ENCODE assay signal across 8 mouse cellular contexts in the genomic region with DNA sequence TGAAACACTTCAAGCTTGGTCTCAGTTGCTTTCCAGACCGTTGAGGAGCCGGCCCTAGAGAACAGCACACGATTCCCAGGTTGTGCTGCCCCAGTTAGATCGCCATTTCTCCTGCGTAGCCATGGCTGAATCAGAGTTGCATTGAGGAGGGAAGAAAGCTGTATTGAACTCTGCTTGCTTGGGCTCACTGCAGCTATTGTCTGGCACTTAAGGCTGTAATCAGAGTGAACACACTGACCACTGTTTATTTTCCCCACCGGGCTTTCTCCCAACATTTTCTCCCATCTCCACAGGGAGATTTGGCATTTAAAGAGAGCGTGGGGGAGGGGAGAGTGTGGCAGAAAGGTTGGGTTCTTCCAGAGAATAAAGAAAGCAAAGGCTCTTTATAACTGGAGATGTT. TPM values are rescaled to one million over a fixed set of nuclear protein-coding genes. Genes with fewer than 3 reads are reported as not detected.
DNase-seq lines count a peak whose midpoint lies in the region; ATAC-seq and TF ChIP-seq lines count a peak whose summit lies in the region.

No protein-coding gene starts in this region.

- intact Hi-C loops in heart, postnatal 36 days (cut with DNase I), result loop anchor here (1.0 to 5.0 kb wide), 2 partner anchors 246 to 442 kb away; no protein-coding TSS in a partner anchor

- H3K27me3 ChIP-seq in heart, embryonic 12.5 days (replicated peaks), result no peaks in the 10 kb centered on the region
- no peaks in the 10 kb centered on the region for H3K27me3 ChIP-seq in ES-Bruce4 (ENCODE audit: control insufficient read depth, insufficient read depth, low read length, poor library complexity, severe bottlenecking)
- H3K27me3 ChIP-seq in embryonic facial prominence, embryonic 14.5 days (replicated peaks; ENCODE audit: control insufficient read depth, insufficient read depth, low read length), result no peaks in the 10 kb centered on the region
- no peaks in the 10 kb centered on the region for H3K27me3 ChIP-seq in lung, postnatal 0 days (replicated peaks; ENCODE audit: insufficient read depth, low read length)

- TF ChIP-seq EP300 in ES-Bruce4 (IDR thresholded peaks at IDR 0.05; ENCODE audit: insufficient read depth, low read depth, low read length), result no peak
- TF ChIP-seq EP300 in lung, postnatal 0 days (IDR thresholded peaks at IDR 0.05), result no peak

- 38% methylated on average over 7 of the region's 7 CpGs for WGBS in heart, embryonic 12.5 days
- WGBS in embryonic facial prominence, embryonic 14.5 days, result 27% methylated on average over 7 of the region's 7 CpGs
- WGBS in lung, postnatal 0 days, result 34% methylated on average over 7 of the region's 7 CpGs

- no peak for TF ChIP-seq POLR2A in ES-Bruce4 (IDR thresholded peaks at IDR 0.05; ENCODE audit: insufficient read depth, low read length)

- H3K4me1 ChIP-seq in heart, embryonic 12.5 days (replicated peaks), result 0 out of 2 replicates have a peak, but pooled peaks cover 12% of the 10 kb centered on the region
- H3K4me1 ChIP-seq in ES-Bruce4 (ENCODE audit: control insufficient read depth, insufficient read depth, low read length), result no peaks in the 10 kb centered on the region
- H3K4me1 ChIP-seq in embryonic facial prominence, embryonic 14.5 days (ENCODE audit: control insufficient read depth, insufficient read depth, low read length), result peaks cover 9% of the 10 kb centered on the region
- no peaks in the 10 kb centered on the region for H3K4me1 ChIP-seq in lung, postnatal 0 days (ENCODE audit: insufficient read depth, low read depth, low read length)

- no peak for DNase-seq in heart, postnatal 36 days
- DNase-seq in embryonic facial prominence, embryonic 14.5 days (ENCODE audit: low spot score), result no peak
- DNase-seq in lung, postnatal 0 days (ENCODE audit: low spot score), result no peak
- no peak for DNase-seq in ovary, postnatal 10 days (ENCODE audit: low spot score)
- no peak for DNase-seq in yolk sac, embryonic 10.5 days (ENCODE audit: low spot score)
- DNase-seq in kidney, postnatal 10 days, result no peak

- no peak for TF ChIP-seq CTCF in ES-Bruce4 (IDR thresholded peaks at IDR 0.05; ENCODE audit: low read depth, low read length)
- no peak for TF ChIP-seq CTCF in lung, postnatal 0 days (IDR thresholded peaks at IDR 0.05)

- no peak overlapping the region for H3K27ac ChIP-seq in heart, embryonic 12.5 days (ENCODE audit: poor library complexity, severe bottlenecking)
- no peak overlapping the region for H3K27ac ChIP-seq in ES-Bruce4 (ENCODE audit: insufficient read depth, low read length)
- no peak overlapping the region for H3K27ac ChIP-seq in embryonic facial prominence, embryonic 14.5 days (replicated peaks; ENCODE audit: low read depth, low read length)
- no peak overlapping the region for H3K27ac ChIP-seq in lung, postnatal 0 days (ENCODE audit: low read length)

- H3K4me3 ChIP-seq in heart, embryonic 12.5 days, result no peak overlapping the region
- peak overlapping the region; percentile 2; the same call in 1 of the 2 replicates for H3K4me3 ChIP-seq in ES-Bruce4 (ENCODE audit: low read depth, low read length)
- H3K4me3 ChIP-seq in embryonic facial prominence, embryonic 14.5 days (ENCODE audit: low read depth, low read length), result no peak overlapping the region
- H3K4me3 ChIP-seq in lung, postnatal 0 days (ENCODE audit: low read depth, low read length), result no peak overlapping the region

- no peaks in the 10 kb centered on the region for H3K36me3 ChIP-seq in heart, embryonic 12.5 days
- H3K36me3 ChIP-seq in ES-Bruce4 (ENCODE audit: control insufficient read depth, insufficient read depth, low read length, poor library complexity, severe bottlenecking), result no peaks in the 10 kb centered on the region
- H3K36me3 ChIP-seq in embryonic facial prominence, embryonic 14.5 days (ENCODE audit: control insufficient read depth, insufficient read depth, low read length), result no peaks in the 10 kb centered on the region
- H3K36me3 ChIP-seq in lung, postnatal 0 days (ENCODE audit: insufficient read depth, low read length), result no peaks in the 10 kb centered on the region

- no peak for ATAC-seq in heart, embryonic 12.5 days (ENCODE audit: insufficient number of reproducible peaks, low FRiP score)
- no peak for ATAC-seq in embryonic facial prominence, embryonic 14.5 days (ENCODE audit: low read depth)
- ATAC-seq in lung, postnatal 0 days, result no peak

- no peaks in the 10 kb centered on the region for H3K9me3 ChIP-seq in heart, embryonic 12.5 days (replicated peaks)
- H3K9me3 ChIP-seq in ES-Bruce4 (replicated peaks; ENCODE audit: control insufficient read depth, insufficient read depth, low read length, poor library complexity, severe bottlenecking), result no peaks in the 10 kb centered on the region
- peaks cover 4% of the 10 kb centered on the region; the same call in 1 of the 2 replicates for H3K9me3 ChIP-seq in embryonic facial prominence, embryonic 14.5 days (ENCODE audit: control insufficient read depth, low read length)
- no peaks in the 10 kb centered on the region for H3K9me3 ChIP-seq in lung, postnatal 0 days (ENCODE audit: low read length)

- H3K4me2 ChIP-seq in heart, embryonic 12.5 days, result peak overlapping the region; percentile 29
- peak overlapping the region; percentile 26 for H3K4me2 ChIP-seq in embryonic facial prominence, embryonic 14.5 days (ENCODE audit: low read depth, low read length)
- 0 out of 2 replicates have a peak overlapping the region, but pooled peaks have one; percentile 14 for H3K4me2 ChIP-seq in lung, postnatal 0 days (replicated peaks; ENCODE audit: low read depth, low read length)

- no peak overlapping the region for H3K9ac ChIP-seq in heart, embryonic 12.5 days
- 0 out of 2 replicates have a peak overlapping the region, but pooled peaks have one; percentile 2 for H3K9ac ChIP-seq in ES-Bruce4 (ENCODE audit: low read depth, poor library complexity, severe bottlenecking)
- no peak overlapping the region for H3K9ac ChIP-seq in embryonic facial prominence, embryonic 14.5 days (ENCODE audit: low read depth, low read length)
- H3K9ac ChIP-seq in lung, postnatal 0 days (replicated peaks; ENCODE audit: low read depth), result no peak overlapping the region

RNA-seq across cellular contexts. Expression of a gene that starts 22.6 kb away (rescaled TPM):
- 7.9 and 8.9 TPM in 2 replicates for polyA plus RNA-seq in heart, embryonic 12.5 days (2016; fragmentation: Nextera tagmentation; extraction: Ambion mirVana)
- 1 to 10 TPM; 5.9 TPM for total RNA-seq in heart, postnatal 36 days (2021)
- polyA plus RNA-seq in ES-Bruce4 (2011; ENCODE audit: insufficient read depth, insufficient read length, low read depth, missing spikeins), result 2.4 and 3.3 TPM in 2 replicates
- 6.9 and 7.0 TPM in 2 replicates for polyA plus RNA-seq in embryonic facial prominence, embryonic 14.5 days (2014; fragmentation: Nextera tagmentation; extraction: Ambion mirVana)
- 7.0 and 8.0 TPM in 2 replicates for polyA plus RNA-seq in lung, postnatal 0 days (2015; fragmentation: Nextera tagmentation; extraction: Ambion mirVana)
